ENCODE assay signal across 8 mouse cellular contexts in genomic region chr4:86750346-86750945, GRCm38 (mm10). TPM values are rescaled to one million over a fixed set of nuclear protein-coding genes. Genes with fewer than 3 reads are reported as not detected.
DNase-seq lines count a peak whose midpoint lies in the region; ATAC-seq and TF ChIP-seq lines count a peak whose summit lies in the region.

No protein-coding gene starts in this region.

- no peak for DNase-seq in gastrocnemius, adult 2 months
- no peak for DNase-seq in gastrocnemius, postnatal 14 days
- peak; percentile 67 for DNase-seq in 416B (ENCODE audit: low read depth)
- no peak for DNase-seq in embryonic facial prominence, embryonic 14.5 days (ENCODE audit: low spot score)
- no peak for DNase-seq in liver, embryonic 11.5 days (ENCODE audit: low spot score)
- peak; percentile 67 for DNase-seq in thymus, adult 2 months
- DNase-seq in spleen, postnatal 36 days (ENCODE audit: low spot score in 2 of 2), result no peak
- DNase-seq in adrenal gland, adult 18-20 months (ENCODE audit: low spot score in 2 of 2), result no peak

- H3K27me3 ChIP-seq in embryonic facial prominence, embryonic 14.5 days (replicated peaks; ENCODE audit: control insufficient read depth, insufficient read depth, low read length), result no peaks in the 10 kb centered on the region
- H3K27me3 ChIP-seq in liver, embryonic 11.5 days (replicated peaks; ENCODE audit: control insufficient read depth, insufficient read depth, low read length), result no peaks in the 10 kb centered on the region
- no peaks in the 10 kb centered on the region for H3K27me3 ChIP-seq in thymus, adult 2 months (ENCODE audit: control insufficient read depth, insufficient read depth, low read length)

- no peak overlapping the region for H3K9ac ChIP-seq in embryonic facial prominence, embryonic 14.5 days (ENCODE audit: low read depth, low read length)
- no peak overlapping the region for H3K9ac ChIP-seq in liver, embryonic 11.5 days (ENCODE audit: low read depth, low read length)

- intact Hi-C loops in gastrocnemius, adult 2 months (cut with DNase I), result loop anchor here (5.0 kb wide), 1 partner anchor 62 kb away; no protein-coding TSS in a partner anchor
- intact Hi-C loops in gastrocnemius, postnatal 14 days (cut with DNase I; ENCODE audit: low total_unique reads), result no loop called here

- no peak for TF ChIP-seq POLR2A in thymus, adult 2 months (IDR thresholded peaks at IDR 0.05; ENCODE audit: control insufficient read depth, extremely low read depth, insufficient read depth, low read length, poor library complexity)

- peak overlapping the region; percentile 95 for H3K27ac ChIP-seq in gastrocnemius, adult 2 months
- no peak overlapping the region for H3K27ac ChIP-seq in embryonic facial prominence, embryonic 14.5 days (replicated peaks; ENCODE audit: low read depth, low read length)
- H3K27ac ChIP-seq in liver, embryonic 11.5 days (ENCODE audit: low read depth, low read length), result no peak overlapping the region
- peak overlapping the region; percentile 99 for H3K27ac ChIP-seq in thymus, adult 2 months (ENCODE audit: control insufficient read depth, insufficient read depth, low read length)

- peak overlapping the region; percentile 72 for H3K4me2 ChIP-seq in embryonic facial prominence, embryonic 14.5 days (ENCODE audit: low read depth, low read length)
- H3K4me2 ChIP-seq in liver, embryonic 11.5 days, result peak overlapping the region; percentile 96

- no peaks in the 10 kb centered on the region for H3K36me3 ChIP-seq in embryonic facial prominence, embryonic 14.5 days (ENCODE audit: control insufficient read depth, insufficient read depth, low read length)
- H3K36me3 ChIP-seq in liver, embryonic 11.5 days (ENCODE audit: control insufficient read depth, insufficient read depth, low read length), result no peaks in the 10 kb centered on the region
- H3K36me3 ChIP-seq in thymus, adult 2 months (ENCODE audit: control insufficient read depth, insufficient read depth, low read length), result no peaks in the 10 kb centered on the region

- peaks cover 12% of the 10 kb centered on the region for H3K4me1 ChIP-seq in embryonic facial prominence, embryonic 14.5 days (ENCODE audit: control insufficient read depth, insufficient read depth, low read length)
- H3K4me1 ChIP-seq in liver, embryonic 11.5 days (replicated peaks; ENCODE audit: control insufficient read depth, insufficient read depth, low read length), result peaks cover 14% of the 10 kb centered on the region
- H3K4me1 ChIP-seq in thymus, adult 2 months (replicated peaks; ENCODE audit: control insufficient read depth, insufficient read depth, low read length), result peaks cover 12% of the 10 kb centered on the region

- 0 out of 2 replicates have a peak, but pooled peaks cover 3% of the 10 kb centered on the region for H3K9me3 ChIP-seq in embryonic facial prominence, embryonic 14.5 days (ENCODE audit: control insufficient read depth, low read length)
- no peaks in the 10 kb centered on the region for H3K9me3 ChIP-seq in liver, embryonic 11.5 days (ENCODE audit: control insufficient read depth, low read length)

- no peak for ATAC-seq in embryonic facial prominence, embryonic 14.5 days (ENCODE audit: low read depth)
- ATAC-seq in liver, embryonic 11.5 days (replicated peaks; ENCODE audit: low FRiP score), result no peak

- TF ChIP-seq CTCF in gastrocnemius, adult 2 months (IDR thresholded peaks at IDR 0.05), result no peak
- TF ChIP-seq CTCF in thymus, adult 2 months (IDR thresholded peaks at IDR 0.05; ENCODE audit: borderline replicate concordance, control insufficient read depth, extremely low read depth, insufficient read depth, low read length, poor library complexity), result no peak

- peak overlapping the region; percentile 100 for H3K4me3 ChIP-seq in gastrocnemius, adult 2 months
- H3K4me3 ChIP-seq in embryonic facial prominence, embryonic 14.5 days (ENCODE audit: low read depth, low read length), result peak overlapping the region; percentile 9; the same call in 1 of the 2 replicates
- H3K4me3 ChIP-seq in liver, embryonic 11.5 days (ENCODE audit: low read depth, low read length), result peak overlapping the region; percentile 20; the same call in 1 of the 2 replicates
- H3K4me3 ChIP-seq in thymus, adult 2 months (ENCODE audit: control insufficient read depth, insufficient read depth, low read length), result no peak overlapping the region

- WGBS in embryonic facial prominence, embryonic 14.5 days, result 63% methylated on average over 10 of the region's 10 CpGs
- 70% methylated on average over 10 of the region's 10 CpGs for WGBS in liver, embryonic 11.5 days
- WGBS in thymus, adult 2 months, result 11% methylated on average over 10 of the region's 10 CpGs

RNA-seq across cellular contexts. Expression of gene Dennd4c, which starts 2.1 kb away (rescaled TPM):
- total RNA-seq in gastrocnemius, adult 2 months (2021), result 10 to 100 TPM; 27.5 to 28.8 TPM
- total RNA-seq in gastrocnemius, postnatal 14 days (2021), result 10 to 100 TPM; 16.5 to 18.4 TPM
- polyA plus RNA-seq in embryonic facial prominence, embryonic 14.5 days (2014; fragmentation: Nextera tagmentation; extraction: Ambion mirVana), result 7.5 and 8.3 TPM in 2 replicates
- polyA plus RNA-seq in liver, embryonic 11.5 days (2014; fragmentation: Nextera tagmentation; extraction: Ambion mirVana), result 5.8 and 7.0 TPM in 2 replicates
- polyA plus RNA-seq in thymus, adult 2 months (2012; rRNA removed), result 10.7 and 13.3 TPM in 2 replicates
- 10 to 100 TPM; 52.6 to 53.5 TPM for total RNA-seq in adrenal gland, adult 18-20 months (2021)

Comparison
In these comparisons a context has a peak if more than half of its experiments do, and no peak if none do; other contexts are left out.
1. DNase-seq: peak in 416B (single experiment) and thymus, adult 2 months (single experiment); none in gastrocnemius, adult 2 months (single experiment), gastrocnemius, postnatal 14 days (single experiment), embryonic facial prominence, embryonic 14.5 days (single experiment), liver, embryonic 11.5 days (single experiment), spleen, postnatal 36 days (0 of 2) and adrenal gland, adult 18-20 months (0 of 2).
2. H3K27ac ChIP-seq: peak in gastrocnemius, adult 2 months (single experiment) and thymus, adult 2 months (single experiment); none in embryonic facial prominence, embryonic 14.5 days (single experiment) and liver, embryonic 11.5 days (single experiment).